Mouse (Mus musculus) ES-CJ7 (cell line): ENCODE measurements at regions not wholly inside any gene's neighbourhood (a gene's known extent, or its start where the extent isn't known, plus 50 kb on each side); places are given as distances from the start of the nearest gene placed in this dataset.

Source experiments
- DNase-seq: peaks from one replicate; pipeline ENCODE4 v3.0.0; 2011; ENCODE audit warnings: low read depth, low spot score

GRCm38 (mm10) chr16:42681196-42681595 lies 194.5 kb upstream of the Zbtb20 start:
- DNase-seq: no peak

- DNase-seq: no peak
Observed at GRCm38 (mm10) chr16:42677211-42677610, 198.5 kb upstream of the Zbtb20 start.

GRCm38 (mm10) chr16:42676406-42677075 lies 199.1 kb upstream of the Zbtb20 start:
- no peak for DNase-seq

DNA sequence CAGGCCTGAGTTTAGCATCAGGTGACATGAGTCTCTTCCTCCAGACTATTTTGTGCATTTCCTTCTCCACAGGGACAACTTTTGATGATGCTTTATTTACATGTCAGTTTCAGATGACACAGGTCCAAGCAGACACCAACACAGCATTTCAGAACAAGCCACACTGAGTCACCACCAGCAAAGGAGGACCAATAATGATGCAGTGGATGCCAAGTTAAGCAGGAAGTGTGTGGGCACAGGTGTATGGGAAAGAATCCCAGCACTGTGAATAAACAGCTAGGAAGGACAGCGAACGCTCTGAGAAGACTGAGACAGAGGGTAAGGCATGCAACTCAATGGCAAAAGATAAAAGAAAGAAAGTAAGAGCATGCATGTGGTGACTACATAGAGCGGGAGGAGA lies 200.7 kb upstream of the Zbtb20 start:
- DNase-seq: no peak

DNA sequence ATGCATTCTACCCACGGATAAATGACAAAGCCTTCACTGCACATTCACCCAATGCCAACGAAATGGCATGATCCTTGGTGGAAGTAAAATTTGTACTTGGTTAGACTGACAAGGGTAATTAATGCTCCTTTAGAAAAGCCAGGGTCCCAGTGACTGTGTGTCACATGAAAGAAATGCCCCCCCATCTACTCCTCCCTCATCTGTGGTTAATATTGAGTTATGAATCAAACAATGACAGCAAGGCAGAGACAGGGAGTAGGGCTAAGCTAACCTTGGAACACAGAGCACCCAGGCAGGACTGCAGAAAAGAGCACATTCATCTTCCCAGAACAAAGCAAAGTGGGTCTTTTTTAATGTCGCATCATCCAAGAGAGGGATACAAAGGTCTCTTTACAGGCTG lies 209.1 kb upstream of the Zbtb20 start:
- DNase-seq: no peak

- DNase-seq: no peak
Observed at GRCm38 (mm10) chr16:42651904-42652732, 223.6 kb upstream of the Zbtb20 start.

DNA sequence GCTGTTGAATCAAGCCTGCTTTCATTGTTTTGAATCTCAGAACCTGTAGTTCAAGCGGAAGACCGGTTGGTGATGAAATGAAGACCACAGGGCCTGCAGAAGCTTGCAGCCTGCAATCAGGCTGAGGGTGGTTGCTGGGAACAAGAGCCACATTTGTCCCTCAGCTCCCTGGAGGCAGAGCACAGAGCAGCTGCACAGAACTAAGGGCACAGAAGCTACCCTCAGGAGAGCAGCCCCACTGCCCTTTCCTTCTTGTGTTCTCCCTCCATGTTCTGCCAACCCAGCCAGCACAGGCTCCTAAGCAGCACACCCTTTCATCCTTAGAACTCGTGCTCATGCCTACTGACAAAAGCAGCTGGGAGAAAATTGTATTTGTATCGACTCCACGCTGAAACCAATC lies 225.9 kb upstream of the Zbtb20 start:
- DNase-seq: no peak

- no peak for DNase-seq
Observed at GRCm38 (mm10) chr16:42648531-42649142, 227.0 kb upstream of the Zbtb20 start.

GRCm38 (mm10) chr16:42647762-42648161 lies 227.9 kb upstream of the Zbtb20 start:
- DNase-seq: no peak

DNA sequence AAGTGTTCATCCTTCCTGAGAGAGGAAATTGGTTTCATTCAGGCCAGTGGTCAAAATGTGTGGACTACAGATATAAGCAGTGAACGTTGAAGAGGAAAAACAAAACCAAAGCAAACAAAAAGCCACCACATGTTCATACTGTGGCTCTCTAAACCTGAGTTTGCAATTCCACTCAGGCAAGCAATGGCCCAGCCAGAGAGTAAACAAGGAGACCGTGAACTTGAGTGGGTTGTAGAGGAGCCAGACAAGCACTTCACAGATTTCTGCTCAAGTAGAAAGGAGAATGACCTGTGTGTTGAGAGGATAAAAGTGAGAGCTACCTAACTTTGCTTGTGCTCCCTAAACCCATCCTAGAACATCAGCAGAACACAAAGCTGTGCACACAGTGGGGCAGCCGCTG lies 239.9 kb upstream of the Zbtb20 start:
- DNase-seq: no peak

- no peak for DNase-seq
Observed at GRCm38 (mm10) chr16:42627675-42628074, 248.0 kb upstream of the Zbtb20 start.

DNA sequence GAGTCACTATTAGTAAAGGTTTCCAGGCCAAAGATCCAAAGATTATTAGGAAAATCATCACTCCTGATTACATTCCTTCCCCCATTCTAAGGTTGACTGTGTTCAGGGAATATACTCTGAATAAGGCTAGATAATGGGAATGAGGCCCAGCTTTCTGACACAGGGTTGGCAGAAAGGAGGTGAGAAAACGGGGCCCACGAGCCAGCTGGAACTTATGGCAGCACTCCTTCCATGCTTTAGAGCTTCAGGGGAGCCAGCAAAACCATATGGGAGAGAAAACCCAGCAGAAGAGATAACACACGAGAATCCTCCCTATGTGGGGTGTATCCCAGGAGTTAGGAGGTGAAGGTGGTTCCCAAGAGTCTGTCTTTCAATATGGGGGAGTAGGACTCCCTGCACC lies 259.8 kb upstream of the Zbtb20 start:
- DNase-seq: no peak

DNA sequence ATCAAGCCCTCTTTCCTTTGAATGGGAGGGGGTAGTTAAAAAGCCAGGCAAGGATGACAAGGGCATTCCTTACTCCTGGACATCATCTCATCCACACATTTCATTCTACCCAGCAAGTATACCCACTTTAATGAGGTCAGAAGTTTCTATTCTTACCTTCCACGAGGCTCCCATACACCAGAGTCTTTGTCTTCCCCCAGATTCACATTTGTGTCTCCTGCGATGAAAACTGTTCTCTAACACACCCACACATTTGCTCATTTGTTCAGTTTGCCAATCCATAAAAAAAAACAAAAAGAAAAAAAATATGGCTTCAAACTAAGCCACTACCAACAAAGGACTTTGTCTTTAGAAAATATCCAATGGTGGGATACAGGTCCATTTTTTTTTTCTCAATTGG lies 263.7 kb upstream of the Zbtb20 start:
- DNase-seq: no peak

DNA sequence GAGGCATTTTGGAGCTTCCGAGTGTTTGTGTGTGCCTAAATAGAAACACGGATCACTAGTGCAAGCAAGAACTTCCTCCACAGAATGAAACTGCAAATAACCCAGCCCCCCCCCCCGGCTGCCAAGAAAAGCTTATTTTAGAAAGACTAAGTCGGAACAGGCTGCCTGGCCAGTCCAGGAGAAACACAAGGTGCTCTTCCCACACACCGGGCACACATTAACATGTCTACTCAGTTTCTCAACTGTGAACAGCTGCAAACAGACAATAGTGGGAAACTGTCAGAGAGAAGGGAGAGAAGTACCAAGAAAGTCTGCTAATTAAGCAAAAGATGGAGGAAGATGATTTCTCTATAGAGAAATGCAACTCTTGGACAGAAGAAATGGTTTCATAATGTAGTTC lies 267.3 kb upstream of the Zbtb20 start:
- no peak for DNase-seq

DNA sequence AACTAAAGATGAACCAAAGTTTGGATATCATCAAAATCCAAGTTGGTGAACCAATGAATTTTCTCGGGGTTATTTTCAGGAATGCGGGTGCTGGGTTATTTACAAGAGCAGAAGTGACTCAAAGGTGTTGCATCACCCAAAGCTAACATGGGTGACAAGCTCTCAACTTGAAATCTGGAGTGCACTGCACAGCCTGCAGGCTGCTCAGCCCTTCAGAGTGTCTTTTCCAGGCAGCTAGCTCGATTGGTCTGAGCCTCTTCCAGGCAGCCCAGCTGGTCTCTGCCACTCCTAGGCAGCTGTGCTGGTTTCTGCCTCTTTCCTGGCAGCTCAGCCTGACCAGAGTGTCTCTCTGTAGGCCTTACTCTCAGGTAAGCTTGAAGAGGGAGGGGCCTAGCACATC lies 251.9 kb upstream of the Gap43 start:
- peak; percentile 20 for DNase-seq

- no peak for DNase-seq
Observed at GRCm38 (mm10) chr16:42591530-42591929, 251.1 kb upstream of the Gap43 start.

DNA sequence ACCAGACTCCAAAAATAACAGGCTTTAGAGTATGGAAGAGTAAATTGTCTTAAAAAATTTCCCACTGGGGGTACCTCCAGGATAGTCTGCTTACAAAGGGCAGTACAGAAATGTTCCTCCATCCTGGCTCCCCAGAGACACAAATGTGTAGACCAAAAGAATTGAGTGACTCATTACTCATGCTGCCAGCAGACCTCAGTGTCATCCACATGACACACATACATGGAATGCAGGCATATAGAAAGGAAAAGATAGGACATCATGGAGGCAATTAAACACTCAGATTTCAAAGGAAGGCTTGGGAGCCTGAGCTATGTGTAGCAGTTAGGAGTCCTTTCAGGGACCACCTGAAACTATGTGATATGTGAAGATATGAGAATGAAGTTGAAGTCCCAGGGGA lies 245.7 kb upstream of the Gap43 start:
- no peak for DNase-seq

GRCm38 (mm10) chr16:42575517-42575946 lies 235.1 kb upstream of the Gap43 start:
- peak; percentile 98 for DNase-seq

- DNase-seq: no peak
Observed at GRCm38 (mm10) chr16:42574978-42575377, 234.5 kb upstream of the Gap43 start.

GRCm38 (mm10) chr16:42570246-42570996 lies 230.0 kb upstream of the Gap43 start:
- no peak for DNase-seq

GRCm38 (mm10) chr16:42569335-42569734 lies 228.9 kb upstream of the Gap43 start:
- DNase-seq: no peak

DNA sequence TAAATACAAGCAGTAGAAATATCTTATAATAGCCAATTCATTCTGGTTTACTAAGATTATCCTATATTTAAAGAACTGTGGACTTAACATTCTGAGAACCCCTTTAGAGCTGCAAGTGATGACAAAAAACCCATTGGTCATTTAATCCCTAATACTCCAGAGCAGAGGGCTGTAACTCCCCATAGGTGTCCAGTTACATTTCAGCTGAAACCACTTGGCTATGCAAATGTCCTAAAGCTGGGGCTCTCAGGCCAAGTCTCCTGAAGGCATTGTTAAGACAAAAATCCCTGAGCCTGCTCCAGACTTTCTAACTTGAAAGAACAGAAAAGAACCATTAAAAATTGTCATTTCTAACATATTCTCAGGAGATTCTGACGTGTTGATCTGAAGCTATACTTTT lies 209.1 kb upstream of the Gap43 start:
- DNase-seq: peak; percentile 27
